In genomic region chr9:43917467-43917866, GRCm38 (mm10) we compare ENCODE assay signal across 27 mouse cellular contexts.
"Had no signal": no experiment of that assay in that cellular context is flagged by ENCODE, and none has a peak within 500 bp of the region (broad histone marks: within the 10 kb centered on the region; RNA-seq: fewer than 3 reads in every experiment).

No protein-coding gene starts in this region.

- DNase-seq: gastrocnemius, adult 2 months; gastrocnemius, postnatal 10 days; gastrocnemius, postnatal 25 days; heart, adult 18-20 months; heart, postnatal 10 days; heart, postnatal 4 days; kidney, adult 18-20 months; kidney, adult 9 months; kidney, postnatal 14 days; kidney, postnatal 36 days; layer of hippocampus, adult 9-11 months; layer of hippocampus, postnatal 36 days; left cerebral cortex, postnatal 4 days had no signal

- H3K4me3 ChIP-seq: gastrocnemius, adult 2 months; heart, embryonic 10.5 days; heart, embryonic 12.5 days; hindbrain, embryonic 10.5 days; hindbrain, embryonic 12.5 days; hindbrain, embryonic 15.5 days; intestine, embryonic 15.5 days; kidney, embryonic 15.5 days; limb, embryonic 13.5 days; limb, embryonic 15.5 days; liver, embryonic 12.5 days had no signal

- H3K27ac ChIP-seq: gastrocnemius, adult 2 months; heart, embryonic 10.5 days; hindbrain, embryonic 10.5 days; hindbrain, embryonic 12.5 days; hindbrain, embryonic 15.5 days; intestine, embryonic 15.5 days; kidney, embryonic 15.5 days; kidney, postnatal 0 days; limb, embryonic 13.5 days; limb, embryonic 15.5 days; liver, embryonic 12.5 days; liver, embryonic 14.5 days had no signal

- H3K4me1 ChIP-seq: intestine, embryonic 15.5 days; liver, embryonic 12.5 days had no signal

- H3K4me2 ChIP-seq: heart, embryonic 12.5 days; hindbrain, embryonic 12.5 days; hindbrain, embryonic 15.5 days; intestine, embryonic 15.5 days; kidney, embryonic 15.5 days; limb, embryonic 13.5 days; limb, embryonic 15.5 days; liver, embryonic 12.5 days had no signal

- H3K9me3 ChIP-seq: heart, embryonic 10.5 days; heart, embryonic 12.5 days; hindbrain, embryonic 10.5 days; hindbrain, embryonic 12.5 days; hindbrain, embryonic 15.5 days; intestine, embryonic 15.5 days; kidney, embryonic 15.5 days; limb, embryonic 13.5 days; limb, embryonic 15.5 days; liver, embryonic 12.5 days had no signal

- ATAC-seq: inflammation-experienced regulatory T-cells, adult 6 months; intestine, embryonic 15.5 days; intestine, postnatal 0 days; liver, embryonic 12.5 days had no signal

- H3K9ac ChIP-seq: heart, embryonic 12.5 days; hindbrain, embryonic 12.5 days; hindbrain, embryonic 15.5 days; intestine, embryonic 15.5 days; kidney, embryonic 15.5 days; limb, embryonic 13.5 days; limb, embryonic 15.5 days; liver, embryonic 12.5 days; liver, embryonic 14.5 days had no signal

- H3K36me3 ChIP-seq: heart, embryonic 10.5 days; heart, embryonic 12.5 days; hindbrain, embryonic 10.5 days; hindbrain, embryonic 12.5 days; hindbrain, embryonic 15.5 days; intestine, embryonic 15.5 days; kidney, embryonic 15.5 days; limb, embryonic 13.5 days; limb, embryonic 15.5 days; liver, embryonic 12.5 days had no signal
